Mouse (Mus musculus) left cerebral cortex, adult 2 months (tissue): Measurements from ENCODE around the gene Midn. TPM values are rescaled to one million over a fixed set of nuclear protein-coding genes. Genes with fewer than 3 reads are reported as not detected.
"Not testable (repeated sequence)": the region's sequence is repeated elsewhere in the genome, so short reads cannot be mapped to it uniquely, and the experiment has no call there.

ENCODE experiments used
- DNase-seq, 2 experiments: peaks; one replicate each; pipeline ENCODE4 v3.0.0; 2021 to 2022; ENCODE audit warnings: low spot score in 2 of 2, mixed read lengths in 1 of 2; ENCODE audit errors: extremely low spot score in 1 of 2
- H3K27ac ChIP-seq: fragments of 200-600 bp; 2 replicates; pipeline ENCODE4 v1.8.1; 2022
- H3K4me3 ChIP-seq: fragments of 200-600 bp; 2 replicates; pipeline ENCODE4 v1.8.1; 2022
- CTCF ChIP-seq: fragments of 200-600 bp; IDR thresholded peaks from 2 replicates; pipeline ENCODE4 v1.8.1; 2022; ENCODE audit warnings: antibody characterized with exemption, mild to moderate bottlenecking, moderate library complexity
- intact Hi-C: fragments of 180-260 bp; cut with DNase I; formaldehyde crosslinking; loops from one replicate; pipeline ENCODE4 v1.15.1; 2025
- total RNA-seq, 2 experiments: library from RNA; stranded (reverse); gene quantifications; 2 replicates each; pipeline ENCODE4 v1.2.3; 2021

Midn gene
- total RNA-seq, 2 experiments from 2014 or later, result 80.7 to 127 TPM

DNA sequence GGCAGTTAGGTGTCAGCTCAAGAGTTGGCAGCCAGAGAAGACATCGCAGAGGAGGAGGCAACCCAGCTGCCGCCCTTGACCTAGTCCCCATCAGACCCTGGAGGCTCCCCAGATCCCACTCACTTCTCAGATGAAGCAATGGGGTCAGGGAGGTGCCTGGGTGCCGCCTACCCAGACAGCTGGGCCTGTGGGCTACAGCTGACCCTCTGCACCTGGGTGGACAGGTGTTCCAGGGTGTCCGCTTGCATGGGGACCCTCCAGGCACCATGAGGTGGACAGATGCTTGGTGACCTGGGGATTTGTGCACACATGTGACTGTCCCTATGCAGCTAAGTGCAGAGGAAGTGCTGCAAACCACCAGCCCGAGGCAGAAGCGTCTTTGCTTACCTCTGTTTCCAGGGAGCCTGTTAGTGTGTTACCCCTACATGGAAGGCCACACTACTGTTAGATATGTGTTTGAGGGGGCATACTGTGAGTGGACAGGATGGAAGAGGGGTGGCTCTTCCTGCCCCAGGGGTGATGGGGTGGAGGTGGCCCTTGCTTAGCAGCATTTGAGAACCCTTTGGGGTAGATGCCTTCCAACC is 14.7 kb downstream of the Midn start:
- intact Hi-C loops, result no loop called here
- DNase-seq, result no peak
- Histone ChIP-seq H3K27ac (peak overlapping the region; percentile 29; the same call in 1 of the 2 replicates), H3K4me3 (no peak overlapping the region)
- no peak for TF ChIP-seq CTCF

DNA sequence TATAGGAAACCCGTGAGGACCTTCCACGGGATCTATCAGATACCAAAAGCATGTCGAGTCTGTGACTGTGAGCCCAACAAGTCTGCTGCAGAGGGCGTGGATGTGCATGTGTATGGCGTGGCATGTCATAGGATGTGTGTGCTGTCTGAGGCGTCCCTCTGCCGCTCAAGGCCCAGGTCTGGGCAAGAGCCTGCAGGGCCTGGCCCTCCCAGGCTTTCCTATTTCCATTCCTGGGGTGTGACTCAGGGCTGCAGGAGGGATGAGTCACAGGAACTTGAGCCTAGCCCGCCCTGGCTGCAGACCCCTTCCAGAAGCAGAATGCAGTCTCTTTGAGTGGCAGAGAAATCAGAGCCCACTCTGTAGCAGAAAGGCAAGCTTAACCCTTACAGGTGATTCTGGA is 15.6 kb downstream of the Midn start:
- no peak overlapping the region for H3K4me3 ChIP-seq
- H3K27ac ChIP-seq, result peak overlapping the region; percentile 87
- TF ChIP-seq CTCF, result no peak
- DNase-seq, result no peak
- intact Hi-C loops, result no loop called here

- DNase-seq, result peak in 1 of 2 experiments; percentile 39
- Histone ChIP-seq H3K27ac (peak overlapping the region; percentile 87), H3K4me3 (peak overlapping the region; percentile 43)
- no peak for TF ChIP-seq CTCF
- intact Hi-C loops, result no loop called here
Measured at GRCm38 (mm10) chr10:80164161-80164997, 16.3 kb downstream of the Midn start.

DNA sequence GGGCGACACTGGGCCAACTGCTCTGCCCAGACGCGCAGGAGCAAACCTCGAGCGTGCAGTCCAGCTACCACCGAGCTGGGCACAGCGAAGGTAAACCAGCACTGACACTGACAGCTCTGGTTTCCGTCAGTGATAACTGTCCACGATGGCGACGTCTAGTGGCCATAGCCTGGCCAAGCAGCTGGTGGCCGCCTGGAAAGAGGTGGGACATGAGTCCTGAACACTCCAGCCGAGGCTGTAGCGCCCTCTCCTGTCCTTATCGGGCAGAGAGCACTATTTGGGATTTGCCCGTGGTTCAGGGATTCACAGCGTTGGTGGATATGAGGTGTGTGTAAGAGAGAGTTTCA is 16.9 kb downstream of the Midn start:
- DNase-seq, result peak; percentile 94 to 97
- TF ChIP-seq CTCF, result no peak; the same call in none of the 2 replicates
- intact Hi-C loops, result loop anchor here (1.0 kb wide), 1 partner anchor 16 kb away; no protein-coding TSS in a partner anchor
- peak overlapping the region; percentile 87 for H3K27ac ChIP-seq
- peak overlapping the region; percentile 43 for H3K4me3 ChIP-seq

DNA sequence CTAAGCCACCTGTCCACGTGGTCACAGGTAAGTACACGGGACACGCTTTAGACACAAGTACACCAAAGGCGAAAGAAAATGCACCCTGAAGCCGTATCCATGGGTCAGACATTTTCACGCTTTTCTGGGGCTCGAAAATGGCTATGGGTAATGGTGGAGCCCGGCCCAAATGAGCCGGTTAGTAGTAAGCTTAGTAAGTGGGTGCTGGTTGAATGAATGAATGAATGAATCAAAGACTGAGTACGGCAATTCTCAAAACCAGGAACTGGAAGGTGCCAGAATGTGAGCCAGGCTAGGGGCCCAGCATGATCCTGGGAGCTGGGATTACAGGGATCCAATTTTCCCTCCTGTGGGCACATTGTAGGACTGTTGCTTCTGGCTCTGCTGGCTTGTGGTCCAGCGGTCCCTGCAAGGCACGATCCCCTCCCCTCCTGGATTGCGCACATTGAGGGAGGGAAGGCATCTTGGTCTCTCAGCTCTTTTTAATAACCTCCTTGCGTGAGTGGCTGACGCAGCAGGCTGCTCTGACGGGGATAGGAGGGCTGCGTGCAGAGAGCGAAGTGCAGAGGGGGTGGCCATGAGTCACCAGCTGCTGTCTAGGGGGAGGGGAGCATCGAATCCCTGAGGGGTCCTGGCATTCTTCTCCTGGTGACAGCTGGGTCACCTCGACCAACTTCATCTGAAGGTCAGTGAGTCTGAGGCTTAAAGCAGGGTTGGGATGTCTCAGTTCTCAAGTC is 17.5 kb downstream of the Midn start, which contains the start of gene Cirbp:
TSS of gene Cirbp (plus strand) at position 594 of the 737 bp plus-strand sequence.
- DNase-seq, result peak; percentile 70 to 71
- Histone ChIP-seq H3K27ac (peak within 1 kb of the TSS; percentile 87), H3K4me3 (peak within 1 kb of the TSS; percentile 43)
- intact Hi-C loops, result loop anchor here (1.0 kb wide), 1 partner anchor 16 kb away; no protein-coding TSS in a partner anchor
- TF ChIP-seq CTCF, result no peak

DNA sequence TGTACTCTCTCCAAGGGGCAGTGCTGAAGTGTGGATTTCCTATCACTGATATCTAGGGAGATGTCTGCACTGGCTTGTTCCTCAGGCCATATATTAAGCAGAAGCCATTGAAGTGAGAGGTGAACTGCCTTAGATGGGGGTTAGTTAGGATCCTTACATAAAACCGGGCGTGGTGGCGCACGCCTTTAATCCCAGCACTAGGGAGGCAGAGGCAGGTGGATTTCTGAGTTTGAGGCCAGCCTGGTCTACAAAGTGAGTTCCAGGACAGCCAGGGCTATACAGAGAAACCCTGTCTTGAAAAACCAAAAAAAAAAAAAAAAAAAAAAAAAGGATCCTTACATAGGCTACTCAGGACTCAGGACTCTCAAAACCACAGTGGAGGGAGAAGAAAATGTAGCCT is 18.1 kb downstream of the Midn start:
- H3K27ac ChIP-seq, result peak overlapping the region; percentile 87
- DNase-seq, H3K4me3 ChIP-seq, intact Hi-C loops: not testable (repeated sequence)

GRCm38 (mm10) chr10:80167460-80168037 is 19.5 kb downstream of the Midn start:
- H3K27ac ChIP-seq, result peak overlapping the region; percentile 98
- H3K4me3 ChIP-seq, result peak overlapping the region; percentile 99
- TF ChIP-seq CTCF, result no peak
- DNase-seq, result peak; percentile 98
- intact Hi-C loops, result no loop called here

DNA sequence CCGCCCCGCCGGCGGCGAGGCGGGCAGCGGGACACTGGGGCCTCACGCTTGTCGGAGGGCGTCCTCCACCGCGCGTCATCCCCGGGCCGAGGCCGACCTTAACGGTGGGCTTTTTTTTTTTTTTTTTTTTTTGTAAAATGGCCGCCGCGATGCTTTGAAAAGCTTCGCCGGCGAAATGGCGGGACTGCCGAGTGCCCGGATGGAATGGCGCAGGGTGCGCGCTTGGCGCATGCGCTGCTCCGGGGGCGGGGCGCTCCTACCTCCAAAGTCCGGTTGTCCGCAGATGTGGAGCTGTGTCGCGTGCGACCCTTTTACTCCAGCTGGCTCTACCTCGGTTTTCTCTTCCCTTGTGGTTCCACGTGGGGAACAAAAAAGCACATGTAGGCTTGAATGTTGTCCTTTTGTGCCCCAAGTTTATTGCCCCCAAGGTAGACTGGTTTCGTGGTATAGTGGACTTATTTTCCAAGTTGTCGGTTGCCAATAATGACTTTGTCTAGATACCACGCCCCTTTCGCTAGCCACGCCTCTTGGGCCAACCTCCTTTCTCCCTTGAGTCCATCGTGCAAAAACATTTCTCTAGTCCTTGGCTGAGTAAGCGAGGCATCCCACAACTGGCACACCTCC is 20.1 kb downstream of the Midn start:
- no peak for TF ChIP-seq CTCF
- Histone ChIP-seq H3K4me3 (peak overlapping the region; percentile 99), H3K27ac (peak overlapping the region; percentile 98)
- DNase-seq, result peak; percentile 92 to 95
- intact Hi-C loops, result no loop called here

- intact Hi-C loops, result no loop called here
- TF ChIP-seq CTCF, result no peak
- Histone ChIP-seq H3K27ac (peak overlapping the region; percentile 98; the same call in 1 of the 2 replicates), H3K4me3 (peak overlapping the region; percentile 99)
- no peak for DNase-seq
Measured at GRCm38 (mm10) chr10:80169070-80169469, 21.0 kb downstream of the Midn start.

DNA sequence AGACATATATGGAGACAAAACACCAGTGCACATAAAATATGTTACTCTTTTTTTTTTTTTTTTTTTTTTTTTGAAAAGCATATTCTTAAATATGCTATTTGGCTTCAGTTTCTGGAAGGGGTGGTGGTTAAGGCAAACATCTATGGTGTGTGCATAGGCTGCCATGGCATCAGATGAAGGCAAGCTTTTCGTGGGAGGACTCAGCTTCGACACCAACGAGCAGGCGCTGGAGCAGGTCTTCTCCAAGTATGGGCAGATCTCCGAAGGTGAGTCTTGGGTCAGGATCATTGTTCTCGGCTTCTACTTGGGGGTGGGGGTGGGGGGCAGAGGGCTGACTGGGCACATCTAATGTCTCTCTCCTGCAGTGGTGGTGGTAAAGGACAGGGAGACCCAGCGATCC is 21.6 kb downstream of the Midn start:
- no peak overlapping the region for H3K27ac ChIP-seq
- no peak for DNase-seq
- no peak overlapping the region for H3K4me3 ChIP-seq
- no peak for TF ChIP-seq CTCF
- intact Hi-C loops, result loop anchor here (10.0 kb wide), 1 partner anchor 205 kb away; no protein-coding TSS in a partner anchor

DNA sequence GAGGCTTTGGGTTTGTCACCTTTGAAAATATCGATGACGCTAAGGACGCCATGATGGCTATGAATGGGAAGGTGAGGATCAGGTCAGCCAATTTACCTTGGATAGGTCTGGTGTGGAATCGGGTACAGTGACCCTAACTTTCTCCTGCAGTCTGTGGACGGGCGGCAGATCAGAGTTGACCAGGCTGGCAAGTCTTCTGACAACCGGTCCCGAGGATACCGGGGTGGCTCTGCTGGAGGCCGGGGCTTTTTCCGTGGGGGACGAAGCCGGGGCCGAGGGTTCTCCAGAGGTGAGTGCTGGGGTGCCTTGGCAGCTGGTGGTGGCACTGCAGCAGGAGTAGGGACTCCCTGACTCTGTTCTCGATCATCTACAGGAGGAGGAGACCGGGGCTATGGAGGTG is 22.0 kb downstream of the Midn start:
- Histone ChIP-seq H3K4me3 (no peak overlapping the region), H3K27ac (peak overlapping the region; percentile 60)
- intact Hi-C loops, result loop anchor here (10.0 kb wide), 1 partner anchor 205 kb away; no protein-coding TSS in a partner anchor
- TF ChIP-seq CTCF, result no peak
- no peak for DNase-seq
